Mouse (Mus musculus): ENCODE results near the gene Wfikkn1. TPM values are rescaled to one million over a fixed set of nuclear protein-coding genes. Genes with fewer than 3 reads are reported as not detected.

Wfikkn1 gene
- polyA plus RNA-seq, 1 experiment, result 0.74 TPM

- no peaks in the 10 kb centered on the region; the same call in 1 of the 2 replicates for H3K36me3 ChIP-seq (ENCODE audit: control insufficient read depth, insufficient read depth, low read length)
- 27% methylated on average over 3 of the region's 3 CpGs for WGBS
- H3K27ac ChIP-seq (ENCODE audit: insufficient read depth, low read length), result no peak overlapping the region
- peak in 1 of 2 experiments; percentile 42 for DNase-seq (ENCODE audit: low read depth in 1 of 2, low spot score in 2 of 2)
- TF ChIP-seq POLR2A (IDR thresholded peaks at IDR 0.05; ENCODE audit: low read depth, low read length) (no peak), CTCF (IDR thresholded peaks at IDR 0.05; ENCODE audit: extremely low read depth, insufficient read depth, insufficient read length, insufficient replicate concordance) (no peak)
- H3K4me3 ChIP-seq (ENCODE audit: extremely low read depth, insufficient read depth, insufficient read length), result no peak overlapping the region
- no peaks in the 10 kb centered on the region for H3K27me3 ChIP-seq (ENCODE audit: control insufficient read depth, insufficient read depth, low read length)
- no peaks in the 10 kb centered on the region; the same call in 1 of the 2 replicates for H3K4me1 ChIP-seq (ENCODE audit: control insufficient read depth, insufficient read depth, insufficient read length)
These were observed 22.4 kb upstream of the Wfikkn1 start for GRCm38 (mm10) chr17:25903061-25903460.

- TF ChIP-seq CTCF (IDR thresholded peaks at IDR 0.05; ENCODE audit: extremely low read depth, insufficient read depth, insufficient read length, insufficient replicate concordance), result no peak
- no peak for TF ChIP-seq POLR2A (IDR thresholded peaks at IDR 0.05; ENCODE audit: low read depth, low read length)
- no peaks in the 10 kb centered on the region; the same call in 1 of the 2 replicates for H3K36me3 ChIP-seq (ENCODE audit: control insufficient read depth, insufficient read depth, low read length)
- H3K4me1 ChIP-seq (ENCODE audit: control insufficient read depth, insufficient read depth, insufficient read length), result peaks cover 4% of the 10 kb centered on the region; the same call in 1 of the 2 replicates
- WGBS, result 90% methylated on average over 1 of the region's 1 CpGs
- H3K27me3 ChIP-seq (ENCODE audit: control insufficient read depth, insufficient read depth, low read length), result no peaks in the 10 kb centered on the region
- no peak overlapping the region for H3K4me3 ChIP-seq (ENCODE audit: extremely low read depth, insufficient read depth, insufficient read length)
- DNase-seq (ENCODE audit: low read depth in 1 of 2, low spot score in 2 of 2), result no peak
- H3K27ac ChIP-seq (ENCODE audit: insufficient read depth, low read length), result no peak overlapping the region
These were observed 19.5 kb upstream of the Wfikkn1 start for GRCm38 (mm10) chr17:25900193-25900592.

GRCm38 (mm10) chr17:25895891-25896290, 15.2 kb upstream of the Wfikkn1 start:
- no peaks in the 10 kb centered on the region; the same call in none of the 2 replicates for H3K36me3 ChIP-seq (ENCODE audit: control insufficient read depth, insufficient read depth, low read length)
- DNase-seq (ENCODE audit: low read depth in 1 of 2, low spot score in 2 of 2), result no peak
- H3K27me3 ChIP-seq (ENCODE audit: control insufficient read depth, insufficient read depth, low read length), result no peaks in the 10 kb centered on the region
- TF ChIP-seq CTCF (IDR thresholded peaks at IDR 0.05; ENCODE audit: extremely low read depth, insufficient read depth, insufficient read length, insufficient replicate concordance) (no peak), POLR2A (IDR thresholded peaks at IDR 0.05; ENCODE audit: low read depth, low read length) (no peak)
- 95% methylated on average over 12 of the region's 12 CpGs for WGBS
- no peak overlapping the region for H3K27ac ChIP-seq (ENCODE audit: insufficient read depth, low read length)
- H3K4me3 ChIP-seq (ENCODE audit: extremely low read depth, insufficient read depth, insufficient read length), result no peak overlapping the region
- H3K4me1 ChIP-seq (ENCODE audit: control insufficient read depth, insufficient read depth, insufficient read length), result 0 out of 2 replicates have a peak, but pooled peaks cover 4% of the 10 kb centered on the region

GRCm38 (mm10) chr17:25895415-25895814, 14.8 kb upstream of the Wfikkn1 start:
- WGBS, result 30% methylated on average over 2 of the region's 2 CpGs
- DNase-seq (ENCODE audit: low read depth in 1 of 2, low spot score in 2 of 2), result no peak

GRCm38 (mm10) chr17:25893975-25894617, 13.4 kb upstream of the Wfikkn1 start:
- Histone ChIP-seq H3K36me3 (ENCODE audit: control insufficient read depth, insufficient read depth, low read length) (peaks cover 4% of the 10 kb centered on the region), H3K4me1 (ENCODE audit: control insufficient read depth, insufficient read depth, insufficient read length) (0 out of 2 replicates have a peak, but pooled peaks cover 4% of the 10 kb centered on the region), H3K27ac (ENCODE audit: insufficient read depth, low read length) (no peak overlapping the region), H3K27me3 (ENCODE audit: control insufficient read depth, insufficient read depth, low read length) (no peaks in the 10 kb centered on the region), H3K4me3 (ENCODE audit: extremely low read depth, insufficient read depth, insufficient read length) (no peak overlapping the region)
- TF ChIP-seq CTCF (IDR thresholded peaks at IDR 0.05; ENCODE audit: extremely low read depth, insufficient read depth, insufficient read length, insufficient replicate concordance) (peak; percentile 96; the same call in 1 of the 2 replicates), POLR2A (IDR thresholded peaks at IDR 0.05; ENCODE audit: low read depth, low read length) (no peak)
- WGBS, result 43% methylated on average over 2 of the region's 2 CpGs
- peak; percentile 44 to 70 for DNase-seq (ENCODE audit: low read depth in 1 of 2, low spot score in 2 of 2)

More at GRCm38 (mm10) chr17:25895415-25895814, 14.8 kb upstream of the Wfikkn1 start:
- H3K27ac ChIP-seq (ENCODE audit: insufficient read depth, low read length), result no peak overlapping the region
- H3K36me3 ChIP-seq (ENCODE audit: control insufficient read depth, insufficient read depth, low read length), result peaks cover under 1% of the 10 kb centered on the region
- TF ChIP-seq CTCF (IDR thresholded peaks at IDR 0.05; ENCODE audit: extremely low read depth, insufficient read depth, insufficient read length, insufficient replicate concordance) (no peak), POLR2A (IDR thresholded peaks at IDR 0.05; ENCODE audit: low read depth, low read length) (no peak)
- H3K4me3 ChIP-seq (ENCODE audit: extremely low read depth, insufficient read depth, insufficient read length), result no peak overlapping the region
- H3K4me1 ChIP-seq (ENCODE audit: control insufficient read depth, insufficient read depth, insufficient read length), result 0 out of 2 replicates have a peak, but pooled peaks cover 4% of the 10 kb centered on the region
- no peaks in the 10 kb centered on the region for H3K27me3 ChIP-seq (ENCODE audit: control insufficient read depth, insufficient read depth, low read length)

GRCm38 (mm10) chr17:25888837-25889236, 8.2 kb upstream of the Wfikkn1 start:
- H3K4me1 ChIP-seq (ENCODE audit: control insufficient read depth, insufficient read depth, insufficient read length), result no peaks in the 10 kb centered on the region

GRCm38 (mm10) chr17:25887467-25887866, 6.8 kb upstream of the Wfikkn1 start:
- H3K27me3 ChIP-seq (ENCODE audit: control insufficient read depth, insufficient read depth, low read length), result no peaks in the 10 kb centered on the region
- H3K4me3 ChIP-seq (ENCODE audit: extremely low read depth, insufficient read depth, insufficient read length), result no peak overlapping the region
- TF ChIP-seq POLR2A (IDR thresholded peaks at IDR 0.05; ENCODE audit: low read depth, low read length) (no peak), CTCF (IDR thresholded peaks at IDR 0.05; ENCODE audit: extremely low read depth, insufficient read depth, insufficient read length, insufficient replicate concordance) (no peak)
- no peaks in the 10 kb centered on the region for H3K4me1 ChIP-seq (ENCODE audit: control insufficient read depth, insufficient read depth, insufficient read length)
- H3K27ac ChIP-seq (ENCODE audit: insufficient read depth, low read length), result no peak overlapping the region
- 88% methylated on average over 10 of the region's 10 CpGs for WGBS
- H3K36me3 ChIP-seq (ENCODE audit: control insufficient read depth, insufficient read depth, low read length), result peaks cover 21% of the 10 kb centered on the region
- no peak for DNase-seq (ENCODE audit: low read depth in 1 of 2, low spot score in 2 of 2)

More at GRCm38 (mm10) chr17:25888837-25889236, 8.2 kb upstream of the Wfikkn1 start:
- whole genome bisulfite sequencing, result 88% methylated on average over 3 of the region's 3 CpGs
- H3K4me3 ChIP-seq (ENCODE audit: extremely low read depth, insufficient read depth, insufficient read length), result no peak overlapping the region
- TF ChIP-seq CTCF (IDR thresholded peaks at IDR 0.05; ENCODE audit: extremely low read depth, insufficient read depth, insufficient read length, insufficient replicate concordance) (no peak), POLR2A (IDR thresholded peaks at IDR 0.05; ENCODE audit: low read depth, low read length) (no peak)
- peaks cover 15% of the 10 kb centered on the region for H3K36me3 ChIP-seq (ENCODE audit: control insufficient read depth, insufficient read depth, low read length)
- no peaks in the 10 kb centered on the region for H3K27me3 ChIP-seq (ENCODE audit: control insufficient read depth, insufficient read depth, low read length)
- DNase-seq (ENCODE audit: low read depth in 1 of 2, low spot score in 2 of 2), result no peak
- no peak overlapping the region for H3K27ac ChIP-seq (ENCODE audit: insufficient read depth, low read length)

Data from spleen, adult 2 months (tissue).